Mouse (Mus musculus): ENCODE measurements around the gene Masp2. TPM values are rescaled to one million over a fixed set of nuclear protein-coding genes. Genes with fewer than 3 reads are reported as not detected.

Gene Masp2
- polyA plus RNA-seq, 1 experiment from 2014 or later, result 0.47 TPM

DNA sequence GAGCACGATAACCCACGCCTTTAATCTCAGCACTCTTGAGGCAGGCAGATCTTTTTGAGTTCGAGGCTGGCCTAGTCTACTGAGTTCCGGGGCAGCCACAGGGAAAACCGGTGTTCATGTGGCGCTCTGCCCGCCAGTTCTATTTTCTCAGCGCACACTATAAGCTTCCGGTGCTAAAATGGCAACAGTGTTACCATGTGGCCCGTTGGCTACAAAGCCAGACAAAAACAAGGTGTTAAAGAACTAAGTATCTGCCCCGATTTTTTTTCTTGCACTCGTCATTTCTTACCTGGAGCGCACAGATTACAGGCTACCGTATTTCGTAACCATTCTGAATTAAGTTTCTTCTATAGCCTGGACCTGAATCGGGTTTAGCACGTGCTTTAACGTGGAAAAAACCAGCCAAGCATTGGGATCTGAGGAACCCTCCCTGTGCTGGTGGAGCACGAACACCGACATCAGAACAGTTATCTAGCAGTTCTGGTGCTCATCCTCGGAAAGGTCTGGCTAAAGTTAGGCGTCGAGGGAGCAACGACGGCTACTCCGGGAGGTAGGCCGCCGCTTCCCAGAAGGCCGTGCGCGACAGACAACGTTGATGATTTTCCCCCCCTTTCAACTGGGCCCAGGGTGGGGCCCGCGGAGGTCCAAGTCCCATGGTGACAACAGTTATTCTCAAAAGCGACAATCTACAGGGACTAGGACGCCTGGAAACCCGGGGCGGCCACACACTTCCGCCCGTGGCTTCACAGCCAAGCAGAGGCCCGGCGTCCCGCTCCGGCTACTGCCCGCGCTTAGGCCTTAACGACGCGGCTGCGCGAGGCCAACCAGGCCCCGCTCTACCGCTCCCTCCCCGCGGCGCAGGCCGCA lies 23.6 kb downstream of the Masp2 start:
- H3K9me3 ChIP-seq, result no peaks in the 10 kb centered on the region
- peaks cover 28% of the 10 kb centered on the region for H3K4me1 ChIP-seq (replicated peaks)
- no peaks in the 10 kb centered on the region for H3K27me3 ChIP-seq
- WGBS, result 1% methylated on average over 57 of the region's 57 CpGs
- peak; percentile 72 for ATAC-seq (ENCODE audit: low FRiP score)
- peaks cover 42% of the 10 kb centered on the region for H3K36me3 ChIP-seq
- peak overlapping the region; percentile 98 for H3K4me3 ChIP-seq
- H3K27ac ChIP-seq, result peak overlapping the region; percentile 98
- H3K4me2 ChIP-seq, result peak overlapping the region; percentile 98
- peak overlapping the region; percentile 99 for H3K9ac ChIP-seq

DNA sequence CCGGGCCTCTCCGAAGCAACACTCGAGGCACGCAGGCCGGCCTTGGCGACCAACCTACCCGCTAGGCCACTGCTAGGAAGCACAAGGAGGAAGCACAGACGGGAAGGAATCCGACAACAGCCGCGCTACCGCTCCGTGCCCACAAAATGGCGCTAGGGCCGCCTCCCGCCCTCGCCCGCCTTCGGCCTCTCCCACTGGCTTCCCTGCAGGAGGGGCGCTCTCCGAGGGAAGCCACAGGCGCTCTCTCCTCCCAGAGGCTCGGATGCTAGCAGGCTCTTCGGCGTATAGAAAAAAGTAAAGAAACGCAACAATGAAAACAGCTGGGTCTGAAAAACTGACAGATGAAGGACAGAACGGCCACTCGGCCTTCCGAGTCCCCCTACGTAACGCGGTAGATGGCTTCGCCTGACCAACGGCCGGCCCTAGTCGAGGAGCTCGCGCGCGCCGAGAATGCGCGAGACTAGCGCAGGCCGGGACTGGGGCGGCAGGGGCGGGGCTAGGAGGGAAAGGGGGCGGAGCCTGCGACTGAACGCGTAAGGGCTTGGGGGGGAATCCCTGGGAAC lies 24.4 kb downstream of the Masp2 start, which contains the start of gene Tardbp:
Gene Tardbp, minus strand, starts transcription at position 397 of the 563 bp plus-strand sequence.
- Histone ChIP-seq H3K36me3 (peaks cover 35% of the 10 kb centered on the region), H3K9me3 (no peaks in the 10 kb centered on the region), H3K4me2 (peak within 1 kb of the TSS; percentile 98), H3K4me3 (peak within 1 kb of the TSS; percentile 98), H3K27me3 (no peaks in the 10 kb centered on the region), H3K4me1 (replicated peaks) (peaks cover 28% of the 10 kb centered on the region), H3K9ac (peak within 1 kb of the TSS; percentile 99), H3K27ac (peak within 1 kb of the TSS; percentile 98)
- WGBS, result under 1% methylated on average over 51 of the region's 51 CpGs
- peak; percentile 96 for ATAC-seq (ENCODE audit: low FRiP score)

DNA sequence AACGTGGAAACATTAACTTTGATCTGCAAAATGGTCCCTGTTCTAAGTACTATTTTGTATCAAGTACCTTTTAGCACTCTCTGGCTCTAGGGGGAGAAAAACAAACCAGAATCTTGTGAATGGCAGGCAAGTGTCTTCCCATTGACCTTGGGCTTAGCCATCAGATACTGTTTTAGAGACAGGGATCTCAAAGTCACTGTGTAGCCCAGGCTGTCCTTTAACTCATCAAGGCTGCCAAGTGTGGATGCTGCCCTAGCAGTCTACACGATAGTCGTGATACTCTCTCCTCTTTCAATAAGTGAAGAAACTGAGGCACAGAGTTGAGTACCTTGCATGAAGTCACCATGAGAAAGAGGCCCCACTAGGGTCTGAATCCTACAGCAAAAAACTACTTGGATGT lies 24.9 kb downstream of the Masp2 start:
- Histone ChIP-seq H3K4me2 (peak overlapping the region; percentile 98), H3K4me1 (replicated peaks) (peaks cover 28% of the 10 kb centered on the region), H3K9me3 (no peaks in the 10 kb centered on the region), H3K27me3 (no peaks in the 10 kb centered on the region), H3K9ac (no peak overlapping the region), H3K4me3 (peak overlapping the region; percentile 98), H3K36me3 (peaks cover 29% of the 10 kb centered on the region), H3K27ac (peak overlapping the region; percentile 98; the same call in 1 of the 2 replicates)
- ATAC-seq (ENCODE audit: low FRiP score), result peak; percentile 18; the same call in 1 of the 2 replicates
- WGBS, result 61% methylated on average over 3 of the region's 3 CpGs

DNA sequence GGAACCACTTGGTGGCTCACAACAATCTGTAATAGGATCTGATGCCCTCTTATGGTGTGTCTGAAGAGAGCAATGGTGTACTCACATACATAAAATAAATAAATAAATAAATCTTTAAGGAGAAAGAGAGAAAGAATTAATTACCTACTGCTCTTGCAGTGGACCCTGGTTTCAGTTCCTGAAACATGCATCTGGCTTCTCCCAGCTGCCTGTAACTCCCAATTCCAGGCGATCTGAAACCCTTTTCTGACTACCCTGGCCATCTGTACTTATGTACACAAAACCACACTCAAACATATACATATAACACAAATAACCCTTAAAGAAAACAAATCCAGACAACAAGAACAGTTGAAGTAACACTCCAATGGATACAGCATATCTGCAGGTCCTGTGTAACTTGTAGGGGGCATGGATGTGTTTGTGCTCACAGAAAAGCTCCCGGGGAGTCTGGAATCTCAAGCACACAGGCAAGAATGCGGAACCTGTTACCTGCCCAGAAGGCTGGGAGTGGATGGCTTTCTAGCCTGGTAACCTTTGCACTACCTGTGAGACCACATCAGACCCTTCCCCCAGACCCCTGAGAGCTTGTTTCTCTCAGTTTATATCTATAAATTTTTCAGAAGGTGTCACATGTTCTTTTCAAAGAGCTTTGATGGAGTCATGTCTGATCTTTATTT lies 29.8 kb downstream of the Masp2 start:
- Histone ChIP-seq H3K4me3 (no peak overlapping the region), H3K4me1 (replicated peaks) (no peaks in the 10 kb centered on the region), H3K4me2 (no peak overlapping the region), H3K36me3 (no peaks in the 10 kb centered on the region), H3K9ac (no peak overlapping the region), H3K9me3 (no peaks in the 10 kb centered on the region), H3K27me3 (no peaks in the 10 kb centered on the region), H3K27ac (no peak overlapping the region)
- ATAC-seq (ENCODE audit: low FRiP score), result no peak
- 84% methylated on average over 3 of the region's 3 CpGs for WGBS

DNA sequence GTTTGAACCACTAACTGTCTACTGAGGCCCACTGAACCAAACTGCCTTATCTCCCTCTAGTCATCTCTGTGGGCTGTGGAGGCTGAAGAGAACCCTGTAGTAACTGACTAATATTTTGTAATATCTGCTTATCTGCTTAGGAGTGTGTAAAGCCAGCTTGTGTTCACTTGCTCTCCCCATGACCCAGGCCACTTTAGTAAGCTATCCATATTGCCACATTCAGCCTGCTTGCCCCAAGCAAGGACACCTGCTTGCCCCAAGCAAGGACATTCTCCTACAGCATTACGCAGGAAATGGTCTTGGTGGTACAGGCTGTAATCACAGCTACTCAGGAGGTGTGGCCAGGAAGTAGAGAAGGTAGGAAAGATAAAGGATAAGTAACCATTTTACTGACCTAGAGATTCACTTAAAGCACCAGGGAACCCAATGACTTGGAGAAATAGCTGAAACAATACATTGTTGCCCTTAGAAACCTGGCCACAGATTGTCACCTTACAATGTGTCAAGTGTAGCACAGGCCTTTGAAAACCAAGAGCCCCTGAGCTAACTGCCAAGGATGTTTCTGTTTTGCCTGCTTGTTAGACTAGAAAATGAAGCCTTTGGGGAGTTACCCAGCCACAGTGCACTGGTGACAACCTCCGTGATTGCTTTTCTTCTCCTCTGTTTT lies 31.2 kb downstream of the Masp2 start:
- no peaks in the 10 kb centered on the region for H3K4me1 ChIP-seq (replicated peaks)
- no peaks in the 10 kb centered on the region for H3K9me3 ChIP-seq
- 75% methylated on average over 2 of the region's 2 CpGs for WGBS
- no peaks in the 10 kb centered on the region for H3K36me3 ChIP-seq
- H3K9ac ChIP-seq, result no peak overlapping the region
- H3K27ac ChIP-seq, result no peak overlapping the region
- no peak for ATAC-seq (ENCODE audit: low FRiP score)
- no peak overlapping the region for H3K4me3 ChIP-seq
- H3K27me3 ChIP-seq, result no peaks in the 10 kb centered on the region
- no peak overlapping the region for H3K4me2 ChIP-seq

DNA sequence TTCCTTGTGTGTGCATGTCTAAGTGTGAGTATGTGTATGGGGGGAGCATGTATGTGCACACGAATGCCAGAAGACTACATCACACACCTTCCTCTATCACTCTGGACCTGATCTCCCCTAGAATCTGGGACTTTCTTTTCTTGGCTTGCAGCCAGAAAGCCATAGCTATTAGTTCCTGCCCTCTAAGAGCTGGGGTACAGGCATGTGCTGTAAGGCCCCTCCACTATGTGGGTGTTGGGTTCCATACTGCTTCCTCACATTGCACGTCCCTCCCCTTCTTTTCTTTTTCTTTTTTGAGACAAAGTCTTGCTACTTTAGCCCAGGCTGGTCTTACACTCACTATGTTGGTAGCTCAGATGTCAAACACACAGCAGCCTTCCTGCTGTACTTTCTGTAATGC lies 33.0 kb downstream of the Masp2 start:
- H3K9me3 ChIP-seq, result no peaks in the 10 kb centered on the region
- H3K4me2 ChIP-seq, result no peak overlapping the region
- H3K9ac ChIP-seq, result no peak overlapping the region
- no peak overlapping the region for H3K27ac ChIP-seq
- WGBS, result 88% methylated on average over 2 of the region's 2 CpGs
- ATAC-seq (ENCODE audit: low FRiP score), result no peak
- no peaks in the 10 kb centered on the region for H3K4me1 ChIP-seq (replicated peaks)
- H3K27me3 ChIP-seq, result no peaks in the 10 kb centered on the region
- H3K36me3 ChIP-seq, result no peaks in the 10 kb centered on the region
- no peak overlapping the region for H3K4me3 ChIP-seq

DNA sequence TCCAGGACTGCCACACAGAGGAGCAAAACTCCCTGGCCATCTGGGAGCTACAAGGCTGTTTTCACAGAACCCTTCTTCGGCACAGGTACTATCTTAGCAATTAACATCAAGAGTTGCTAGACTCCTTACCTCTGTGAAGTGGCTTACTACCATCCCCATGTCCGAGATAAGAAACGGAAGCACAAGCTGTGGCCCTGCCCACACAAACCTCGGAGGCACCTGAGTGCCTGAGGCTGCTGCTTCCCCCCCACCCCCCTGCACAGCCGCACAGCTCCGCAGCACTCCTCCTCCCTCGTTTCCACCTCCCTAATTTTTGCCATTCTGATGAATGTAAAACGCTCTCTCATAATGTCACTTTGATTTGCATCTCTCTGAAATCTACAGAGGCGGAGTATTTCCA lies 35.9 kb downstream of the Masp2 start:
- Histone ChIP-seq H3K4me3 (no peak overlapping the region), H3K9me3 (no peaks in the 10 kb centered on the region), H3K4me2 (no peak overlapping the region), H3K36me3 (no peaks in the 10 kb centered on the region), H3K27me3 (no peaks in the 10 kb centered on the region), H3K9ac (no peak overlapping the region), H3K4me1 (replicated peaks) (no peaks in the 10 kb centered on the region), H3K27ac (no peak overlapping the region)
- ATAC-seq (ENCODE audit: low FRiP score), result no peak
- 63% methylated on average over 9 of the region's 9 CpGs for WGBS

DNA sequence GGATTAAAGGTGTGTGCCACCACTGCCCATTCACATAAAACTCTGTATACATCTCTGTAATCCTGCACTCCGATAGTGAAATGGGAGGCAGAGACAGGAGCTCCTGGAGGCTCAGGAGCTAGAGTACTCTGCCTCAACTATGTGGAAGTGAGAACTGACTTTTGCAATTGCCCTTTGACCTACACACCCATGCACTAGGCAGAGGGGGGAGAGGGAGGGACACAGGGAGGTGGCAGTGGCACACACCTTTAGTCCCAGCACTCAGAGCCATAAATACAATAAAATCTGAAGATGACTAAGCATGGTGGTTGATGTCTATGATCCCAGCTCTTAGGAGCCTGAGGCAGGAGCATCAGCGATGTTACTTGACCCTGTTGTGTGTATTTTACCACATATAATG lies 37.1 kb downstream of the Masp2 start:
- H3K9ac ChIP-seq, result no peak overlapping the region
- 92% methylated on average over 2 of the region's 2 CpGs for WGBS
- no peak for ATAC-seq (ENCODE audit: low FRiP score)
- H3K27me3 ChIP-seq, result peaks cover 3% of the 10 kb centered on the region; the same call in 1 of the 2 replicates
- H3K4me2 ChIP-seq, result no peak overlapping the region
- no peaks in the 10 kb centered on the region for H3K36me3 ChIP-seq
- no peaks in the 10 kb centered on the region for H3K9me3 ChIP-seq
- H3K27ac ChIP-seq, result no peak overlapping the region
- no peak overlapping the region for H3K4me3 ChIP-seq
- peaks cover 9% of the 10 kb centered on the region for H3K4me1 ChIP-seq (replicated peaks)

DNA sequence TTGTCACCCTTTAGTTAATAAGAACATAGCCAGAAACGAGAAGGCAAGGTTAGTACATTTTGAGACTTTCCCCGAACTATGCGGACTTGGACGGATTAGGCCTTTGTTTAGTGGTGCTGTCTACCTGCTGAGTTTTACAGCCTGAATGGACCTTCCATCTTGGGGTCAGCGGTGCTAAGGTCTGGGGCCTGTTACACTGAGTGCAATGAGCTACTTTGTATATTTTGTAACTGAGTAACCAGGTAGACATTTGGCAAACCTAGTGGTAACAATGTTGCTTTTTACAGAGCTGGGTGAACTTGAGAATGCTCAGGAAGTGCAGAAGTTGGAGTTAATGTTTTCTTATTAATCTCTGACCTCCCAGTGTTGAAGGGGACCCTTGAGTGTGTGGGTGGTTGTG lies 38.8 kb downstream of the Masp2 start:
- 84% methylated on average over 5 of the region's 5 CpGs for WGBS
- H3K4me1 ChIP-seq (replicated peaks), result peaks cover 9% of the 10 kb centered on the region
- H3K4me3 ChIP-seq, result no peak overlapping the region
- H3K4me2 ChIP-seq, result no peak overlapping the region
- no peaks in the 10 kb centered on the region for H3K36me3 ChIP-seq
- H3K27ac ChIP-seq, result no peak overlapping the region
- H3K9me3 ChIP-seq, result no peaks in the 10 kb centered on the region
- H3K9ac ChIP-seq, result no peak overlapping the region
- ATAC-seq (ENCODE audit: low FRiP score), result no peak
- peaks cover 10% of the 10 kb centered on the region; the same call in 1 of the 2 replicates for H3K27me3 ChIP-seq

DNA sequence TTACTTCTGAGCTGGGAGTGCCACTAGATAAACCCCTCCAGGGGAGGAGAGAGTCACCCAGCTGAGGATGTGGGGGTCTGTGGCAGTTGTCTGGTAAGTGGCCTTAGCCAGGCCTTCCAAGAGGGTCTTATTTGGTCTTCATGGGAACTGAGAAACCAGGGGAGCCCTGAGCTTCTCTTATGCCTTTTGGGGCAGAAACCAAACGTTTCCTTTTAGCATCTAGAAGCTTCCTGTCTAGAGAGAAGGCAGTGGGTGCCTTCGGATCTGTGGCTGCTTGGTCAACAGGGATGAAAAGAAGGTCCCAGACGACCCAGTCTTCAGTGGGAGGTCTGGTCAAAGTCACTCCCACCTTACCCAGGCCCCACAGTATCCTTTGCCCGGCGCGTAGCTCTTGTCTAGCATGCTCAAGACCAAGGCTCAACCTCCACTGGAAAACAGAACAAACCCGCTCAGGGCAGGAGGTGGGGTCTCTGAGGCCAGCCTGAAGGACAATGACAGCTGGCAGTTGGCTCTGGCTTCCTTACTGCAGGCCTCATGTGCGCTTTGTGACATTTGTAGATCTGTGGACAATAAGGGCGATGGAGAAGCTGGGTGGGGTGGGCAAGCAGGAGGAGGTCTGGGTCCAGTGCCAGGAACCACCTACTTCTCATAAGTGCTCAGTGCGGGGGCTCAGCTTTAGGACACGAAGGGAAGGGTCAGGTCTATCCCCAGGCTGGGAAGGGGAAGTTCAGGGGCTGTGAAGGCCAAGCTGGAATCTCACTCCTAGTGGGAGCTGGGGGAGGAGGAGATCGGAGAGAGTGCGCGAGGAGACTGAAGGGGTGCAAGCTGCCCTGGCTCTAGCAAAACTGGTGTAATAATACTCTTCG lies 41.2 kb downstream of the Masp2 start, which contains the start of gene Gm572:
Gene Gm572, plus strand, starts transcription at position 27 of the 866 bp plus-strand sequence.
- WGBS, result 71% methylated on average over 15 of the region's 15 CpGs
- H3K9ac ChIP-seq, result no peak within 1 kb of the TSS
- no peak within 1 kb of the TSS for H3K27ac ChIP-seq
- H3K4me2 ChIP-seq, result peak within 1 kb of the TSS; percentile 36
- peaks cover 10% of the 10 kb centered on the region; the same call in 1 of the 2 replicates for H3K27me3 ChIP-seq
- H3K4me1 ChIP-seq (replicated peaks), result peaks cover 9% of the 10 kb centered on the region
- no peak within 1 kb of the TSS for H3K4me3 ChIP-seq
- no peak for ATAC-seq (ENCODE audit: low FRiP score)
- H3K9me3 ChIP-seq, result no peaks in the 10 kb centered on the region
- no peaks in the 10 kb centered on the region for H3K36me3 ChIP-seq

DNA sequence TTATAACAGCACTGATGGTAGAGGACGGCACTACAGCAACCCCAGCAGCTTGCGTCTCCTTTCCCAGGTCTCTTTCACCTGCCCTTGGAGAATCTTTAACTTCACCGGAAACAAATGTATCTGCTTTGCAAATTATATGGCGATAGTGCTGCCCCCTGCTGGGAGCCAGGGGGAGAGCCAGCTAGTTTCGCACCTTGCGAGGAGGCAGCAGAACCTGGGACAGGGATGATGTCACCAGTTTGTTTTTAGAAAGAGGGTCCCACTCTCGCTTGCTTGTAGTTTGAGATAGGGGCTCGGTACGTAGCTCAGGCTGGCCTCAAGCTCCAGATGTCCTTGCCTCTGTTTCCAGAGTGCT lies 41.8 kb downstream of the Masp2 start:
- Histone ChIP-seq H3K9me3 (no peaks in the 10 kb centered on the region), H3K4me3 (no peak overlapping the region), H3K27me3 (peaks cover 10% of the 10 kb centered on the region; the same call in 1 of the 2 replicates), H3K4me2 (peak overlapping the region; percentile 36), H3K27ac (no peak overlapping the region), H3K4me1 (replicated peaks) (peaks cover 9% of the 10 kb centered on the region), H3K36me3 (no peaks in the 10 kb centered on the region), H3K9ac (no peak overlapping the region)
- ATAC-seq (ENCODE audit: low FRiP score), result no peak
- WGBS, result 8% methylated on average over 9 of the region's 9 CpGs
